Mouse (Mus musculus) kidney, adult 2 months (tissue): ENCODE measurements around the gene Hs6st1.

ENCODE experiments used
- CTCF ChIP-seq: fragments of 200-500 bp; conservative IDR thresholded peaks from 2 replicates; pipeline ENCODE4 v1.5.1; 2011; ENCODE audit warnings: low read depth, mild to moderate bottlenecking, control low read depth, low read length, moderate library complexity, mixed read lengths; ENCODE audit not compliant: insufficient read depth, insufficient read length
- POLR2A ChIP-seq: fragments of 200-500 bp; IDR thresholded peaks from one replicate; pipeline ENCODE4 v1.6.1; 2011; ENCODE audit warnings: low read depth, low read length, control low read depth

DNA sequence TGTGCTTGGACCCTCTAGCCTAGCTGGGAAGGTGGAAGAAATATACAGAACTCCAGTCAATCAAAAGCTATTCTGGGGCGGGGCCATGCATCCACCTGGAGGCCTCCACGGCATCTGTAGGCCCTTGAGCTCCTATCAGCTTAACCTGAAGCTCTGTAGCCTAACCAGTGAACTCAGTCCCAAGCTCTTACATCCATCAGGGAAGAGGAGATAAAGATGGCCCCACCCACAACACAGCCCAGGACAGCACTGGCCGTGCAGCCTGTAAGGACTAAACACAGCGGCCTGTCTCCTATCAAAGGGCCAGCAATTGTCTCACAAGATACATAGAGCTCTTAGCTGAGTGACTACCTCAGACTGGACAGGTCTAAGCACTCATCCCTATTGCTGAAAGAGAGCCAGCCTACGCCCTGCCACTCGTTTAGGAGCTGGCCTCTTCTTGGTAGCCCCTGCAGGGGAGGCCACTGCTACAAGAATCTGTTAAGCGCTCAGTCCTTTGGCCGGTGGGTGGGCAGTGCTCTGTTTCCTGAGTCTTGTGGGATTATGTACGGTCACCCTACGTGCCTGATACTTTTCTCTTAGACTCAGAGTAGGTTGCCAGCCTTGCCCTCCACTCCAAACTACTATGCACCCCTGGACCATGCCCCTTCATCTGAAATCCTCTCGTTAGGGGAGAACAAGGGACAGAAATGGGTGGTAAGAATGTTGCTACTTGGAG lies 6.0 kb upstream of the Hs6st1 start:
- TF ChIP-seq POLR2A, result no peak
- no peak for TF ChIP-seq CTCF
